Mouse (Mus musculus): ENCODE results near the gene Cacnb3.

- TF ChIP-seq ZNF384 (IDR thresholded peaks at IDR 0.05; ENCODE audit: low read depth, low read length) = no peak
- no peak for TF ChIP-seq HCFC1 (IDR thresholded peaks at IDR 0.05; ENCODE audit: borderline replicate concordance, insufficient read depth, low read length)
- no peak for TF ChIP-seq MAFK (IDR thresholded peaks at IDR 0.05; ENCODE audit: insufficient read depth, low read depth, low read length)
- TF ChIP-seq ZC3H11A (IDR thresholded peaks at IDR 0.05; ENCODE audit: borderline replicate concordance, low read depth, low read length) = no peak
Measured at GRCm38 (mm10) chr15:98628589-98629254, 1.9 kb upstream of the Cacnb3 start.

Data from ES-E14 (cell line).